11 mouse cellular contexts compared by ENCODE assay signal in the genomic region with DNA sequence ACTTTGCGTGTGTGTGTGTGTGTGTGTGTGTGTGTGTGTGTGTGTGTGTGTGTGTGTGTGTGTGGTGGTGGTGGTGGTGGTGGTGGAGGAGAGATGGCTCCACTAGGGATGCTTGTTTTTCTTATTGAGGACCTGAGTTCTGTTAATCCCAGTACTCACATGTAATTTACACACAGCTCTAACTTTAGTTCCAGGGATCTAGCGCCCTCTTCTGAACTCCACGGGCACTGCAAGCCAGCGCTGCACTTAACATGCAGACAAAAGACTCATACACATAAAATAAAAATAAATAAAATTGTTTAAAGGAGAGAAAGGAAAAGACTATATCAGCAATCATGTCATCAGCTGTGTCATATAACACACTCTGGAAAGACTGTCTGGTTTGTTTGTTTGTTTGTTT. TPM values are rescaled to one million over a fixed set of nuclear protein-coding genes. Genes with fewer than 3 reads are reported as not detected.
DNase-seq lines count a peak whose midpoint lies in the region; ATAC-seq and TF ChIP-seq lines count a peak whose summit lies in the region.
"Had no signal": no experiment of that assay in that cellular context is flagged by ENCODE, and none has a peak within 500 bp of the region (broad histone marks: within the 10 kb centered on the region; RNA-seq: fewer than 3 reads in every experiment).

No protein-coding gene starts in this region.

- no peaks in the 10 kb centered on the region; a peak in 1 of 4 replicates for H3K4me1 ChIP-seq in liver, embryonic 14.5 days (replicated peaks; ENCODE audit: control insufficient read depth in 2 of 2, insufficient read depth in 2 of 2, low read length in 1 of 2)
- H3K4me1 ChIP-seq in cortical plate, adult 2 months (ENCODE audit: control insufficient read depth, insufficient read depth, low read length), result no peaks in the 10 kb centered on the region
- peaks cover 3% of the 10 kb centered on the region for H3K4me1 ChIP-seq in midbrain, embryonic 11.5 days (ENCODE audit: control insufficient read depth, insufficient read depth, low read length)

- DNase-seq in embryo, embryonic 10 days (ENCODE audit: low spot score), result peak; percentile 30
- no peak for DNase-seq in embryo, embryonic 11 days
- no peak for DNase-seq in liver, embryonic 14.5 days (ENCODE audit: low read depth in 3 of 3, low spot score in 3 of 3)
- no peak for DNase-seq in liver
- DNase-seq in B cell, adult 2 months, result peak; percentile 48 to 57
- no peak for DNase-seq in midbrain, embryonic 11.5 days (ENCODE audit: low spot score, missing footprints)
- DNase-seq in cerebellum, postnatal 36 days, result no peak

- no peak overlapping the region for H3K9ac ChIP-seq in liver, embryonic 14.5 days (replicated peaks)
- H3K9ac ChIP-seq in midbrain, embryonic 11.5 days (ENCODE audit: low read length), result no peak overlapping the region
- H3K9ac ChIP-seq: kidney, embryonic 15.5 days; limb, embryonic 12.5 days had no signal

- H3K27ac ChIP-seq in liver, embryonic 14.5 days, result no peak overlapping the region
- no peak overlapping the region for H3K27ac ChIP-seq in cortical plate, adult 2 months (ENCODE audit: insufficient read depth, low read length)
- no peak overlapping the region for H3K27ac ChIP-seq in midbrain, embryonic 11.5 days (ENCODE audit: low read depth, low read length)
- H3K27ac ChIP-seq: kidney, embryonic 15.5 days; limb, embryonic 12.5 days had no signal

- no peak for TF ChIP-seq EP300 in liver, embryonic 14.5 days (IDR thresholded peaks at IDR 0.05; ENCODE audit: low read depth)

- H3K4me2 ChIP-seq in liver, embryonic 14.5 days (ENCODE audit: low read depth), result no peak overlapping the region
- H3K4me2 ChIP-seq in midbrain, embryonic 11.5 days, result no peak overlapping the region
- H3K4me2 ChIP-seq: kidney, embryonic 15.5 days; limb, embryonic 12.5 days had no signal

- TF ChIP-seq POLR2A in cortical plate, adult 2 months (IDR thresholded peaks at IDR 0.05; ENCODE audit: extremely low read depth, insufficient read depth, low read length), result no peak

- H3K4me3 ChIP-seq in liver, embryonic 14.5 days (ENCODE audit: insufficient read depth in 1 of 2, low read depth in 2 of 2, low read length in 2 of 2), result no peak overlapping the region
- H3K4me3 ChIP-seq in cortical plate, adult 2 months (ENCODE audit: insufficient read depth, low read length), result no peak overlapping the region
- H3K4me3 ChIP-seq in midbrain, embryonic 11.5 days (ENCODE audit: low read depth, low read length), result no peak overlapping the region
- H3K4me3 ChIP-seq: erythroblast, embryonic 14.5 days; kidney, embryonic 15.5 days; limb, embryonic 12.5 days had no signal

- H3K36me3 ChIP-seq in liver, embryonic 14.5 days (replicated peaks; ENCODE audit: control insufficient read depth, insufficient read depth, low read depth), result no peaks in the 10 kb centered on the region
- H3K36me3 ChIP-seq in midbrain, embryonic 11.5 days (ENCODE audit: control insufficient read depth, insufficient read depth, low read length), result no peaks in the 10 kb centered on the region
- H3K36me3 ChIP-seq: kidney, embryonic 15.5 days; limb, embryonic 12.5 days had no signal

- no peaks in the 10 kb centered on the region for H3K27me3 ChIP-seq in liver, embryonic 14.5 days (ENCODE audit: control insufficient read depth, insufficient read depth, low read length)
- no peaks in the 10 kb centered on the region; the same call in 1 of the 2 replicates for H3K27me3 ChIP-seq in midbrain, embryonic 11.5 days (ENCODE audit: control insufficient read depth, insufficient read depth, low read length)
- H3K27me3 ChIP-seq: limb, embryonic 12.5 days had no signal

- no peak for ATAC-seq in liver, embryonic 14.5 days (ENCODE audit: insufficient read depth)
- ATAC-seq in midbrain, embryonic 11.5 days (ENCODE audit: low FRiP score), result no peak

- TF ChIP-seq CTCF in liver, embryonic 14.5 days (IDR thresholded peaks at IDR 0.05; ENCODE audit: low read depth), result peak; percentile 41
- 0 out of 2 replicates have a peak, but pooled peaks have one; percentile 8 for TF ChIP-seq CTCF in cortical plate, adult 2 months (IDR thresholded peaks at IDR 0.05; ENCODE audit: extremely low read depth, insufficient read depth, low read length)

- 61% methylated on average over 4 of the region's 4 CpGs for WGBS in liver, embryonic 14.5 days (ENCODE audit: insufficient replicate concordance)
- 78% methylated on average over 4 of the region's 4 CpGs for WGBS in midbrain, embryonic 11.5 days

- H3K9me3 ChIP-seq in liver, embryonic 14.5 days (ENCODE audit: control insufficient read depth, low read length), result no peaks in the 10 kb centered on the region
- H3K9me3 ChIP-seq in midbrain, embryonic 11.5 days (ENCODE audit: control insufficient read depth, low read length), result no peaks in the 10 kb centered on the region
- H3K9me3 ChIP-seq: kidney, embryonic 15.5 days; limb, embryonic 12.5 days had no signal

RNA-seq across cellular contexts. Expression of gene Inhbe, which starts 5.3 kb away (rescaled TPM):
- polyA plus RNA-seq in liver, embryonic 14.5 days (2012; rRNA removed), result 0.59 and 0.61 TPM in 2 replicates
- 0.28 and 0.38 TPM in 2 replicates for polyA plus RNA-seq in liver, embryonic 14.5 days (2014; fragmentation: Nextera tagmentation; extraction: Ambion mirVana)
- polyA plus RNA-seq in cortical plate, adult 2 months (2012; rRNA removed), result 0.10 and 0.19 TPM in 2 replicates
- polyA plus RNA-seq in midbrain, embryonic 11.5 days (2014; fragmentation: Nextera tagmentation; extraction: Ambion mirVana), result not detected in 2 replicates
- polyA plus RNA-seq: erythroblast, embryonic 14.5 days; kidney, embryonic 15.5 days had no signal

RNA-seq across cellular contexts. Expression of gene Gli1, which starts 7.2 kb away (rescaled TPM):
- 1.1 and 1.4 TPM in 2 replicates for polyA plus RNA-seq in liver, embryonic 14.5 days (2012; rRNA removed)
- polyA plus RNA-seq in liver, embryonic 14.5 days (2014; fragmentation: Nextera tagmentation; extraction: Ambion mirVana), result 0.15 and 0.27 TPM in 2 replicates
- polyA plus RNA-seq in cortical plate, adult 2 months (2012; rRNA removed), result 2.3 and 2.6 TPM in 2 replicates
- 3.1 and 4.1 TPM in 2 replicates for polyA plus RNA-seq in midbrain, embryonic 11.5 days (2014; fragmentation: Nextera tagmentation; extraction: Ambion mirVana)
- polyA plus RNA-seq: erythroblast, embryonic 14.5 days had no signal

RNA-seq across cellular contexts. Expression of gene Inhbc, which starts 21.3 kb away (rescaled TPM):
- polyA plus RNA-seq in liver, embryonic 14.5 days (2012; rRNA removed), result 1.5 and 2.0 TPM in 2 replicates
- polyA plus RNA-seq in liver, embryonic 14.5 days (2014; fragmentation: Nextera tagmentation; extraction: Ambion mirVana), result 2.1 and 2.4 TPM in 2 replicates
- polyA plus RNA-seq in cortical plate, adult 2 months (2012; rRNA removed), result not detected in 2 replicates
- polyA plus RNA-seq in midbrain, embryonic 11.5 days (2014; fragmentation: Nextera tagmentation; extraction: Ambion mirVana), result not detected in 2 replicates
- polyA plus RNA-seq: erythroblast, embryonic 14.5 days; limb, embryonic 12.5 days had no signal

RNA-seq across cellular contexts. Expression of gene Arhgap9, which starts 27.2 kb away (rescaled TPM):
- polyA plus RNA-seq in liver, embryonic 14.5 days (2012; rRNA removed), result 7.3 and 8.8 TPM in 2 replicates
- polyA plus RNA-seq in liver, embryonic 14.5 days (2014; fragmentation: Nextera tagmentation; extraction: Ambion mirVana), result 12.4 and 13.4 TPM in 2 replicates
- polyA plus RNA-seq in cortical plate, adult 2 months (2012; rRNA removed), result 1.2 and 1.4 TPM in 2 replicates
- polyA plus RNA-seq in midbrain, embryonic 11.5 days (2014; fragmentation: Nextera tagmentation; extraction: Ambion mirVana), result 1.1 and 1.4 TPM in 2 replicates

RNA-seq across cellular contexts. Expression of gene R3hdm2, which starts 31.2 kb away (rescaled TPM):
- 10.9 and 16.2 TPM in 2 replicates for polyA plus RNA-seq in liver, embryonic 14.5 days (2012; rRNA removed)
- 9.0 and 14.0 TPM in 2 replicates for polyA plus RNA-seq in liver, embryonic 14.5 days (2014; fragmentation: Nextera tagmentation; extraction: Ambion mirVana)
- 185 and 201 TPM in 2 replicates for polyA plus RNA-seq in cortical plate, adult 2 months (2012; rRNA removed)
- 27.0 and 27.7 TPM in 2 replicates for polyA plus RNA-seq in midbrain, embryonic 11.5 days (2014; fragmentation: Nextera tagmentation; extraction: Ambion mirVana)

Comparison
In these comparisons a context has a peak if more than half of its experiments do, and no peak if none do; other contexts are left out.
1. DNase-seq: peak in embryo, embryonic 10 days (single experiment) and B cell, adult 2 months (2 of 2); none in embryo, embryonic 11 days (single experiment), liver, embryonic 14.5 days (0 of 3), liver (single experiment), midbrain, embryonic 11.5 days (single experiment) and cerebellum, postnatal 36 days (0 of 2).